Comparison of ENCODE assay signal across 17 mouse cellular contexts in genomic region chr4:82514373-82514772, GRCm38 (mm10).
A peak's percentile ranks its signal among the peaks of the same experiment; 100 is the strongest.
DNase-seq lines count a peak whose midpoint lies in the region; ATAC-seq lines count a peak whose summit lies in the region.
"Had no signal": no experiment of that assay in that cellular context is flagged by ENCODE, and none has a peak within 500 bp of the region (broad histone marks: within the 10 kb centered on the region; RNA-seq: fewer than 3 reads in every experiment).

No protein-coding gene starts in this region.

- DNase-seq in cerebellum, adult 11-12 months: peak; percentile 21
- no peak for DNase-seq in heart, postnatal 4 days
- DNase-seq in limb, embryonic 11.5 days (ENCODE audit: low spot score): peak; percentile 19
- DNase-seq in limb, embryonic 10.5 days (ENCODE audit: low spot score): no peak
- peak; percentile 32 for DNase-seq in forebrain, embryonic 14.5 days (ENCODE audit: low spot score)
- DNase-seq in kidney, postnatal 14 days: no peak
- DNase-seq: adrenal gland, postnatal 10 days; kidney, postnatal 10 days; layer of hippocampus, postnatal 36 days; lung, adult 18-20 months; right cerebral cortex, adult 18-20 months; thymus, adult 18-20 months had no signal

- H3K27ac ChIP-seq in heart, embryonic 13.5 days (replicated peaks): 0 out of 2 replicates have a peak overlapping the region, but pooled peaks have one; percentile 36
- H3K27ac ChIP-seq in limb, embryonic 11.5 days (replicated peaks; ENCODE audit: low read depth, low read length): no peak overlapping the region
- H3K27ac ChIP-seq in limb, embryonic 10.5 days: no peak overlapping the region
- H3K27ac ChIP-seq in forebrain, embryonic 14.5 days (ENCODE audit: low read depth, low read length): peak overlapping the region; percentile 61
- H3K27ac ChIP-seq: midbrain, embryonic 10.5 days had no signal

- peaks cover 8% of the 10 kb centered on the region for H3K36me3 ChIP-seq in heart, embryonic 13.5 days
- H3K36me3 ChIP-seq in limb, embryonic 11.5 days (ENCODE audit: control insufficient read depth, insufficient read depth, low read length): no peaks in the 10 kb centered on the region
- no peaks in the 10 kb centered on the region for H3K36me3 ChIP-seq in limb, embryonic 10.5 days
- no peaks in the 10 kb centered on the region for H3K36me3 ChIP-seq in forebrain, embryonic 14.5 days (ENCODE audit: control insufficient read depth, insufficient read depth, low read length)
- H3K36me3 ChIP-seq: midbrain, embryonic 10.5 days had no signal

- WGBS in heart, embryonic 13.5 days: 55% methylated on average over 1 of the region's 1 CpGs
- 45% methylated on average over 1 of the region's 1 CpGs for WGBS in limb, embryonic 11.5 days
- 46% methylated on average over 1 of the region's 1 CpGs for WGBS in limb, embryonic 10.5 days
- 73% methylated on average over 1 of the region's 1 CpGs for WGBS in forebrain, embryonic 14.5 days

- peaks cover 43% of the 10 kb centered on the region for H3K4me1 ChIP-seq in heart, embryonic 13.5 days
- peaks cover 22% of the 10 kb centered on the region for H3K4me1 ChIP-seq in limb, embryonic 11.5 days (ENCODE audit: control insufficient read depth, insufficient read depth, low read length)
- H3K4me1 ChIP-seq in limb, embryonic 10.5 days: peaks cover 43% of the 10 kb centered on the region
- H3K4me1 ChIP-seq in forebrain, embryonic 14.5 days (ENCODE audit: control insufficient read depth, insufficient read depth, low read length): peaks cover 7% of the 10 kb centered on the region; the same call in 1 of the 2 replicates

- ATAC-seq in cerebellum, adult (ENCODE audit: insufficient number of reproducible peaks, low FRiP score, low TSS enrichment): no peak
- ATAC-seq in heart, embryonic 13.5 days (ENCODE audit: extremely low read depth, insufficient number of reproducible peaks, low FRiP score, low TSS enrichment): no peak
- ATAC-seq in limb, embryonic 11.5 days (ENCODE audit: insufficient number of reproducible peaks, low FRiP score, low TSS enrichment, low read depth): no peak
- ATAC-seq in forebrain, embryonic 14.5 days: no peak
- ATAC-seq: inflammation-experienced regulatory T-cells, adult 6 months had no signal

- peak overlapping the region; percentile 44; the same call in 1 of the 2 replicates for H3K9ac ChIP-seq in heart, embryonic 13.5 days
- no peak overlapping the region for H3K9ac ChIP-seq in limb, embryonic 11.5 days (ENCODE audit: low read length)
- H3K9ac ChIP-seq in forebrain, embryonic 14.5 days (ENCODE audit: low read length): peak overlapping the region; percentile 61

- H3K9me3 ChIP-seq in heart, embryonic 13.5 days: no peaks in the 10 kb centered on the region
- H3K9me3 ChIP-seq in limb, embryonic 11.5 days (ENCODE audit: control insufficient read depth, low read length): no peaks in the 10 kb centered on the region
- H3K9me3 ChIP-seq in limb, embryonic 10.5 days (replicated peaks): no peaks in the 10 kb centered on the region
- H3K9me3 ChIP-seq in forebrain, embryonic 14.5 days (replicated peaks; ENCODE audit: control insufficient read depth, low read length): no peaks in the 10 kb centered on the region
- H3K9me3 ChIP-seq: midbrain, embryonic 10.5 days had no signal

- peak overlapping the region; percentile 95 for H3K4me2 ChIP-seq in heart, embryonic 13.5 days
- no peak overlapping the region for H3K4me2 ChIP-seq in limb, embryonic 11.5 days (ENCODE audit: low read depth, severe bottlenecking)
- peak overlapping the region; percentile 85 for H3K4me2 ChIP-seq in forebrain, embryonic 14.5 days (ENCODE audit: low read length)

- no peaks in the 10 kb centered on the region for H3K27me3 ChIP-seq in heart, embryonic 13.5 days (replicated peaks)
- H3K27me3 ChIP-seq in limb, embryonic 11.5 days (ENCODE audit: control insufficient read depth, insufficient read depth, low read length): no peaks in the 10 kb centered on the region
- H3K27me3 ChIP-seq in limb, embryonic 10.5 days (ENCODE audit: low read depth, poor library complexity, severe bottlenecking): no peaks in the 10 kb centered on the region
- no peaks in the 10 kb centered on the region for H3K27me3 ChIP-seq in forebrain, embryonic 14.5 days (replicated peaks; ENCODE audit: control insufficient read depth, insufficient read depth, low read length)

- no peak overlapping the region for H3K4me3 ChIP-seq in heart, embryonic 13.5 days
- no peak overlapping the region for H3K4me3 ChIP-seq in limb, embryonic 11.5 days (ENCODE audit: low read depth, low read length)
- H3K4me3 ChIP-seq in limb, embryonic 10.5 days: no peak overlapping the region
- peak overlapping the region; percentile 14 for H3K4me3 ChIP-seq in forebrain, embryonic 14.5 days (ENCODE audit: low read depth, low read length)
- H3K4me3 ChIP-seq: erythroblast, embryonic 14.5 days had no signal

Comparison
In these comparisons a context has a peak if more than half of its experiments do, and no peak if none do; other contexts are left out.
1. DNase-seq: peak in cerebellum, adult 11-12 months (single experiment), limb, embryonic 11.5 days (single experiment) and forebrain, embryonic 14.5 days (single experiment); none in heart, postnatal 4 days (single experiment), limb, embryonic 10.5 days (single experiment) and kidney, postnatal 14 days (single experiment).
2. H3K27ac ChIP-seq: peak in heart, embryonic 13.5 days (single experiment) and forebrain, embryonic 14.5 days (single experiment); none in limb, embryonic 11.5 days (single experiment) and limb, embryonic 10.5 days (single experiment).